Mouse (Mus musculus): ENCODE measurements at regions not wholly inside any gene's neighbourhood (a gene's known extent, or its start where the extent isn't known, plus 50 kb on each side); places are given as distances from the start of the nearest gene placed in this dataset.

DNA sequence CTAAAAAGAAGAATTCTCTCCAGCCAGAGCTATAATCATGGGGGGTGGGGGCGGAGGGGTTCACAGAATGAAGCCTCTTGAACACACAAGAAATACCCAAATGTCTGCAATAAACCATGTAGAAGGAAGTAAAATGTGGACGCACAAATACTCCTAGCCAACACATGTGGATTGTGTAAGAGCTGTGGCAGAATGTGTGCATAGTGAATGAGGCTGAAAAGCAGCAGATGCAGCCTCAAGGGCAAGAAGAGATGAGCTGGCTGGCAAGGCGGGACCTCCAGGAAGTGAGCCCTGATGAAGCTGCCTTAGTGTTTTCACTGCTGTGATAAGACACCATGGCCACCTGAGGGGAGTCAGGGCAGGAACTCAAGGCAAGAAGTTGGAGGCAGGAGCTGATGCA lies 53.3 kb upstream of the Arhgap28 start:
- H3K4me2 ChIP-seq (ENCODE audit: low read length): no peak overlapping the region
- H3K4me1 ChIP-seq (replicated peaks; ENCODE audit: insufficient read depth, low read length): no peaks in the 10 kb centered on the region
- 87% methylated on average over 3 of the region's 3 CpGs for WGBS
- ATAC-seq (replicated peaks; ENCODE audit: low FRiP score, low read depth): no peak
- H3K27me3 ChIP-seq (ENCODE audit: insufficient read depth, low read length): no peaks in the 10 kb centered on the region
- DNase-seq (ENCODE audit: low spot score): no peak
- no peaks in the 10 kb centered on the region for H3K36me3 ChIP-seq (ENCODE audit: insufficient read depth, low read length)
- H3K27ac ChIP-seq: no peak overlapping the region
- no peak for TF ChIP-seq CTCF (IDR thresholded peaks at IDR 0.05; ENCODE audit: low read depth)
- H3K9ac ChIP-seq (ENCODE audit: low read depth, low read length): no peak overlapping the region
- H3K9me3 ChIP-seq (replicated peaks; ENCODE audit: low read length): no peaks in the 10 kb centered on the region
- H3K4me3 ChIP-seq (replicated peaks; ENCODE audit: low read depth, low read length): no peak overlapping the region

DNA sequence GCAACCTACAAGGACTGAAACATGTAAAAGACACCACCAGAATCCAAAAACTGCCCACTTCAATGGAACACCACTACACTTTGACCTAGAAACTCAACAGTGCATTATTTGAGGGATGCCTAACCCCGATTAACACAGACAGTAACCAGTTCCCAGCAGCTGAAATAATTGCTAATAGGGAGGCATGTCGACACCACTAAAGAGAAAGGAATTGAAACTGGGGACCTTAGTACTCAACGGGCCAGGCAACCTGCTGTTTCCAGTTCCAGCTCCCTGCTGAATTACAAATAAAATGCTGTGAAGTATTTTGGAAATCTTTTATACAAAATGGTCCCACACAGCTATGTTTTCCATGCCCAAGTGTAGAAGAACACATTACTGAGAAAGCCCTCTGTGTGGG lies 56.5 kb upstream of the Arhgap28 start:
- DNase-seq (ENCODE audit: low spot score) (no peak), ATAC-seq (replicated peaks; ENCODE audit: low FRiP score, low read depth) (no peak)
- Histone ChIP-seq H3K27me3 (ENCODE audit: insufficient read depth, low read length) (no peaks in the 10 kb centered on the region), H3K36me3 (ENCODE audit: insufficient read depth, low read length) (no peaks in the 10 kb centered on the region), H3K9me3 (replicated peaks; ENCODE audit: low read length) (no peaks in the 10 kb centered on the region), H3K4me2 (ENCODE audit: low read length) (no peak overlapping the region), H3K27ac (no peak overlapping the region), H3K4me3 (replicated peaks; ENCODE audit: low read depth, low read length) (no peak overlapping the region), H3K4me1 (replicated peaks; ENCODE audit: insufficient read depth, low read length) (no peaks in the 10 kb centered on the region), H3K9ac (ENCODE audit: low read depth, low read length) (no peak overlapping the region)
- TF ChIP-seq CTCF (IDR thresholded peaks at IDR 0.05; ENCODE audit: low read depth): no peak
- WGBS: 90% methylated on average over 3 of the region's 3 CpGs

DNA sequence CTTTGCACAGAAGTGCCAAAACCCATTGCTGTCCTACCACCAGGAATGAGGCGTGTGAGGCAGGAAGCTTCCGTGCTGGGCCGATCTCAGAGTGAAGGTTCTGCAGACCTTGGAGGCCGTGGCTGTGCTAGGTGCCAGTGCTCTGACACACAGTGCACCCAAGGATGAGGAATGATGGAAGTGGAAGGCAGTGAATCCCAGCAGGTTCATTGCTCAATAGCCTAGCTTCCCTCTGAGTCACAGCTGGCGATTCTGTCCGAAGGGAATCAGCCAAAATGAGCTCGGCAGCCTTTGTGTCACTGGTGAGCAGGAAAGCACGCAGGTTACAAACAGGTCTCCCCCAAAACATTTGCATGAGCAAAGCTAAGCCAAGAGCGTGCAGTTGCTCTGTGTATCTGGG lies 61.8 kb upstream of the Arhgap28 start:
- H3K36me3 ChIP-seq (ENCODE audit: insufficient read depth, low read length): no peaks in the 10 kb centered on the region
- no peak overlapping the region for H3K4me3 ChIP-seq (replicated peaks; ENCODE audit: low read depth, low read length)
- ATAC-seq (replicated peaks; ENCODE audit: low FRiP score, low read depth) (no peak), DNase-seq (ENCODE audit: low spot score) (no peak)
- H3K4me1 ChIP-seq (replicated peaks; ENCODE audit: insufficient read depth, low read length): no peaks in the 10 kb centered on the region
- no peak overlapping the region for H3K4me2 ChIP-seq (ENCODE audit: low read length)
- H3K27ac ChIP-seq: no peak overlapping the region
- H3K9ac ChIP-seq (ENCODE audit: low read depth, low read length): no peak overlapping the region
- no peaks in the 10 kb centered on the region for H3K9me3 ChIP-seq (replicated peaks; ENCODE audit: low read length)
- WGBS: 87% methylated on average over 9 of the region's 9 CpGs
- no peak for TF ChIP-seq CTCF (IDR thresholded peaks at IDR 0.05; ENCODE audit: low read depth)
- no peaks in the 10 kb centered on the region for H3K27me3 ChIP-seq (ENCODE audit: insufficient read depth, low read length)

DNA sequence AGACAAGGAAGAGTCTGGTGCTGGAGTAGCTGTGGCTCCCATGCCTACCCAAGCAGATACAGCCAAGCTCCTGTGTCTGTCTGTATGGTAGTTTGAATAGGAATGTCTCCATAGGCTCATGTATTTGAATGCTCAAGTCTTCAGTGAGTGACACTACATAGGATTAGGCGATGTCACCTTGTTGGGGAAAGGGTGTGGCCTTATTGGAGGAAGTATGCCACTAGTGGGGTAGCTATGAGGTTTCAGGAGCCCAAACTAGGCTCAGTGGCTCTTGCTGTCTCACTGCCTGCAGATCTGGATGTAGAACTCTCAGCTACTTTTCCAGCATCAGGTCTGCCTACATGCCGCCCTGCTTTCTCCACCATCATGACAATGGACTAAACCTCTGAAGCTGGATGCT lies 62.3 kb upstream of the Arhgap28 start:
- ATAC-seq (replicated peaks; ENCODE audit: low FRiP score, low read depth) (no peak), DNase-seq (ENCODE audit: low spot score) (no peak)
- Histone ChIP-seq H3K9ac (ENCODE audit: low read depth, low read length) (no peak overlapping the region), H3K36me3 (ENCODE audit: insufficient read depth, low read length) (no peaks in the 10 kb centered on the region), H3K27ac (no peak overlapping the region), H3K4me3 (replicated peaks; ENCODE audit: low read depth, low read length) (no peak overlapping the region), H3K4me1 (replicated peaks; ENCODE audit: insufficient read depth, low read length) (no peaks in the 10 kb centered on the region), H3K9me3 (replicated peaks; ENCODE audit: low read length) (no peaks in the 10 kb centered on the region), H3K4me2 (ENCODE audit: low read length) (no peak overlapping the region), H3K27me3 (ENCODE audit: insufficient read depth, low read length) (no peaks in the 10 kb centered on the region)
- no peak for TF ChIP-seq CTCF (IDR thresholded peaks at IDR 0.05; ENCODE audit: low read depth)
- WGBS: 98% methylated on average over 2 of the region's 2 CpGs

DNA sequence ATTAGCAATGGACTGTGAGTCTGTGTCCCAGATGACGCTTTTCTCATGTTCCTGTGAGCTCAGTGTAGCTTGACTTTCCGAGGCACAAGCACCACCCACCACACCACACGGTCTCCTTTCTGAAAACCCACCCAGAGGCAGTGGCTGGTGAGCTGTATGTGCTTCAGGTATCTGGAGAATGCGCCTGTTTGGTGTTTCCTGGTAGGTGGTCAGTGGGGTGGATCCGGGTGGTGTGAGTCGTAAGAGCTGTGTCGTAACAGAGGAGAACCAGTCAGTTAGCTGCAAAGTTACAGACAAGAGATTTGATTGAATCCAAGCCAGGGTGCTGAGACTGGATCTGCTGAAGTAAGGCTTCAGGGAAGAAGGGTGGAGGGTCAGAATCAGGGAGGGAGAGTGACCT lies 65.1 kb upstream of the Arhgap28 start:
- Histone ChIP-seq H3K9me3 (replicated peaks; ENCODE audit: low read length) (no peaks in the 10 kb centered on the region), H3K4me1 (replicated peaks; ENCODE audit: insufficient read depth, low read length) (no peaks in the 10 kb centered on the region; the same call in 1 of the 2 replicates), H3K4me3 (replicated peaks; ENCODE audit: low read depth, low read length) (no peak overlapping the region), H3K9ac (ENCODE audit: low read depth, low read length) (no peak overlapping the region), H3K4me2 (ENCODE audit: low read length) (no peak overlapping the region), H3K27me3 (ENCODE audit: insufficient read depth, low read length) (no peaks in the 10 kb centered on the region), H3K36me3 (ENCODE audit: insufficient read depth, low read length) (no peaks in the 10 kb centered on the region), H3K27ac (no peak overlapping the region)
- TF ChIP-seq CTCF (IDR thresholded peaks at IDR 0.05; ENCODE audit: low read depth): no peak
- WGBS: 46% methylated on average over 7 of the region's 7 CpGs
- peak; percentile 34; the same call in 1 of the 2 replicates for ATAC-seq (replicated peaks; ENCODE audit: low FRiP score, low read depth)
- DNase-seq (ENCODE audit: low spot score): peak; percentile 10

DNA sequence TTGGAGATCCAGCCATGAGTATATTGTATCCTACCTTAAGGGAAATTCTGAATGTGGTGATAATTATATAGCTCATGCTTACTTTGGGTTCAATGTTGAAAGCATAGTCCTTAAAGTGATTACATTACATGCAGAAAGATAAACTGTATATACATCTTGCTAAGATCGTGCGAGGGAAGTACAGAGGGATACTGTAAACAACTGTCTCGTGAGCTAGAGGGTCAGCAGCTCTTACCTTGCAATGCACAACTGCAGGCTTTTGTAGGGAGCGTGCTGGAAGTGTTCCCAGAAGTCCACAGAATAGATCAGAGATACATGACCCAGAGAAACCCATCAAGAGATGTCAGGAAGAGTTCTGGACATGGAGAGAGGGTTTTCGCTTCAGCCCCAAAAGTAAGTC lies 65.6 kb upstream of the Arhgap28 start:
- no peaks in the 10 kb centered on the region for H3K9me3 ChIP-seq (replicated peaks; ENCODE audit: low read length)
- no peak overlapping the region for H3K9ac ChIP-seq (ENCODE audit: low read depth, low read length)
- no peak for TF ChIP-seq CTCF (IDR thresholded peaks at IDR 0.05; ENCODE audit: low read depth)
- no peaks in the 10 kb centered on the region; the same call in 1 of the 2 replicates for H3K4me1 ChIP-seq (replicated peaks; ENCODE audit: insufficient read depth, low read length)
- no peak overlapping the region for H3K4me2 ChIP-seq (ENCODE audit: low read length)
- ATAC-seq (replicated peaks; ENCODE audit: low FRiP score, low read depth) (no peak), DNase-seq (ENCODE audit: low spot score) (no peak)
- no peak overlapping the region for H3K27ac ChIP-seq
- no peaks in the 10 kb centered on the region for H3K27me3 ChIP-seq (ENCODE audit: insufficient read depth, low read length)
- no peak overlapping the region for H3K4me3 ChIP-seq (replicated peaks; ENCODE audit: low read depth, low read length)
- no peaks in the 10 kb centered on the region for H3K36me3 ChIP-seq (ENCODE audit: insufficient read depth, low read length)
- 81% methylated on average over 5 of the region's 5 CpGs for WGBS

DNA sequence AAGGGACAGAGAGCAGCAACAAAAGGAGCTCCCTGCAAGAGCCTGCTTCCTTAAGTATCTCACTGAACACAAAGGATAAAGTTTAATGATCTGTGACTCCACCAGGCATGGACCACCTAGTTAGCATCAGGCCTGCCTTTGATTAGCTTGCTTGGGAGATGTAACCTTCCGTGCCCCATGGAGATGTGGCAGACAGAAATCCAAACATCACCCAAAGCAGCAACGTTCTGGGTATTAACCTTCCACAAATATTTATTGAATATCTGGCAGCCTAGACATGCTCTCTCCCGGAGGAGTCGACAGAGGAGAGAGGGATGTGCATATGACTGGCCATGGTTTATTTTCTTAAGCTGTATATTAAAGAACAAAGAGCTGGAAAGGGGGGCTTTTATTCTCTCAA lies 67.6 kb upstream of the Arhgap28 start:
- ATAC-seq (replicated peaks; ENCODE audit: low FRiP score, low read depth) (peak; percentile 60), DNase-seq (ENCODE audit: low spot score) (peak; percentile 75)
- Histone ChIP-seq H3K4me3 (replicated peaks; ENCODE audit: low read depth, low read length) (no peak overlapping the region), H3K9me3 (replicated peaks; ENCODE audit: low read length) (no peaks in the 10 kb centered on the region), H3K4me1 (replicated peaks; ENCODE audit: insufficient read depth, low read length) (no peaks in the 10 kb centered on the region; the same call in 1 of the 2 replicates), H3K27me3 (ENCODE audit: insufficient read depth, low read length) (no peaks in the 10 kb centered on the region), H3K27ac (no peak overlapping the region), H3K9ac (ENCODE audit: low read depth, low read length) (no peak overlapping the region), H3K36me3 (ENCODE audit: insufficient read depth, low read length) (no peaks in the 10 kb centered on the region), H3K4me2 (ENCODE audit: low read length) (no peak overlapping the region)
- no peak for TF ChIP-seq CTCF (IDR thresholded peaks at IDR 0.05; ENCODE audit: low read depth)
- WGBS: 8% methylated on average over 4 of the region's 4 CpGs
